Mouse (Mus musculus): Measurements from ENCODE around the gene Hlf. TPM values are rescaled to one million over a fixed set of nuclear protein-coding genes. Genes with fewer than 3 reads are reported as not detected.

Gene Hlf
- polyA plus RNA-seq, 1 experiment from 2014 or later, result 0.04 TPM

- H3K79me2 ChIP-seq (ENCODE audit: inconsistent target), result no peaks in the 10 kb centered on the region
- WGBS (ENCODE audit: missing documents), result 81% methylated on average over 6 of the region's 6 CpGs
- no peak overlapping the region for H3K27ac ChIP-seq
- H3K36me3 ChIP-seq (ENCODE audit: inconsistent target), result no peaks in the 10 kb centered on the region
- H3K4me3 ChIP-seq (ENCODE audit: inconsistent target), result no peak overlapping the region
Observed at GRCm38 (mm10) chr11:90286550-90287154, 104.0 kb downstream of the Hlf start.

Other genes with a start within 250 kb of the Hlf start
- gene Gm45716, start 203.2 kb downstream of the Hlf start, polyA plus RNA-seq (2018), result 0.26 to 2.1 TPM (median 0.82 TPM) in 3 replicates
- 28.1 to 57.5 TPM (median 47.7 TPM) in 3 replicates for gene Mmd, start 141.4 kb downstream of the Hlf start, polyA plus RNA-seq (2018)
- gene Stxbp4, start 247.2 kb upstream of the Hlf start, polyA plus RNA-seq (2018), result 1.5 to 1.9 TPM (median 1.5 TPM) in 3 replicates
- 4.8 to 10.7 TPM (median 8.9 TPM) in 3 replicates for gene Cox11, start 247.3 kb upstream of the Hlf start, polyA plus RNA-seq (2018)